Mouse (Mus musculus): ENCODE results near the gene Unc13d.

GRCm38 (mm10) chr11:116077446-116078204, at the start of gene Unc13d:
- TF ChIP-seq POLR2A (IDR thresholded peaks at IDR 0.05; ENCODE audit: borderline replicate concordance, extremely low read depth, low read depth, low read length) (peak; percentile 32; the same call in 1 of the 2 replicates), CTCF (IDR thresholded peaks at IDR 0.05; ENCODE audit: insufficient read depth, low read length) (no peak)

Measured in lung, adult 2 months (tissue).